ENCODE assay signal across 21 mouse cellular contexts in the genomic region with DNA sequence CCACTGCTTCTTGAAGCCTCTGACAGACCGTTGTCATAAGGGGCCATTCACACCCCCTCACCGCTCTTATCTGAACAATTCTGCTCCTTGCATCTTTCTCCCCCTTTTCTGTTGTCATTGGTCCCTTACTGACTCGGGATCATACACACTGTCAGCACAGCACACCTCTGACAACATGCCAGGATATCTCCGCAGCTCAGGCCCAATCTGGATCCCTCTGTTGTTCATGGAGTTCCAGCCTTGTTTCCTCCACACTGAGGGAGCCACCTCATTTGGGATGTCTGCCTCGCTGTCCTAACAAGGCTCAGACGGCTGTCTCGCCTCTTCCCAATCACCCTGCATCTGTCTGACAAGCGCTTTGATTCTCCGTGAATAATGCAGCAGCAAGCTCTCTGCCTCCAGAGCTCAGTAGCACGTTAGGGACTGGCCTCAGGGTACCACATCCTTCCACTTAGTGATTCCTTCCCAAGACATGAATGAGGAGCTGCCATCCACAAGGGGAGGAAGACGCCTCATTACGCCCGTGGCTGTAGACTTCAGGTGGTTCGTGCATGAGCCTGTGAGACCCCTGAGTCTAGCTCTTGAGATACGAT. TPM values are rescaled to one million over a fixed set of nuclear protein-coding genes. Genes with fewer than 3 reads are reported as not detected.
DNase-seq lines count a peak whose midpoint lies in the region; ATAC-seq and TF ChIP-seq lines count a peak whose summit lies in the region.
"Had no signal": no experiment of that assay in that cellular context is flagged by ENCODE, and none has a peak within 500 bp of the region (broad histone marks: within the 10 kb centered on the region; RNA-seq: fewer than 3 reads in every experiment).

No protein-coding gene starts in this region.

- no peak overlapping the region for H3K4me3 ChIP-seq in lung, embryonic 14.5 days (ENCODE audit: low read depth, low read length)
- no peak overlapping the region for H3K4me3 ChIP-seq in midbrain, embryonic 12.5 days
- H3K4me3 ChIP-seq in midbrain, embryonic 14.5 days (replicated peaks; ENCODE audit: low read depth, low read length) = no peak overlapping the region
- no peak overlapping the region for H3K4me3 ChIP-seq in kidney, embryonic 15.5 days (replicated peaks)
- H3K4me3 ChIP-seq: embryonic facial prominence, embryonic 10.5 days; erythroblast, embryonic 14.5 days; forebrain, embryonic 10.5 days; gastrocnemius, adult 2 months; heart, embryonic 12.5 days; hindbrain, embryonic 10.5 days had no signal

- no peaks in the 10 kb centered on the region for H3K4me1 ChIP-seq in lung, embryonic 14.5 days (ENCODE audit: insufficient read depth)
- H3K4me1 ChIP-seq in midbrain, embryonic 12.5 days = peaks cover 5% of the 10 kb centered on the region
- peaks cover 8% of the 10 kb centered on the region for H3K4me1 ChIP-seq in midbrain, embryonic 14.5 days (ENCODE audit: control insufficient read depth, insufficient read depth, low read length)
- H3K4me1 ChIP-seq in kidney, embryonic 15.5 days = no peaks in the 10 kb centered on the region
- H3K4me1 ChIP-seq: embryonic facial prominence, embryonic 10.5 days; heart, embryonic 12.5 days had no signal

- WGBS in lung, embryonic 14.5 days = 44% methylated on average over 15 of the region's 15 CpGs
- WGBS in midbrain, embryonic 12.5 days = 66% methylated on average over 15 of the region's 15 CpGs
- 51% methylated on average over 15 of the region's 15 CpGs for WGBS in midbrain, embryonic 14.5 days
- 72% methylated on average over 15 of the region's 15 CpGs for whole genome bisulfite sequencing in kidney, embryonic 15.5 days

- no peak overlapping the region for H3K9ac ChIP-seq in lung, embryonic 14.5 days
- no peak overlapping the region for H3K9ac ChIP-seq in midbrain, embryonic 12.5 days (replicated peaks)
- no peak overlapping the region for H3K9ac ChIP-seq in midbrain, embryonic 14.5 days (replicated peaks; ENCODE audit: low read length)
- no peak overlapping the region for H3K9ac ChIP-seq in kidney, embryonic 15.5 days
- H3K9ac ChIP-seq: heart, embryonic 12.5 days had no signal

- H3K4me2 ChIP-seq in lung, embryonic 14.5 days = no peak overlapping the region
- H3K4me2 ChIP-seq in midbrain, embryonic 12.5 days (replicated peaks) = no peak overlapping the region
- H3K4me2 ChIP-seq in midbrain, embryonic 14.5 days (ENCODE audit: low read length) = no peak overlapping the region
- no peak overlapping the region for H3K4me2 ChIP-seq in kidney, embryonic 15.5 days
- H3K4me2 ChIP-seq: heart, embryonic 12.5 days had no signal

- ATAC-seq in lung, embryonic 14.5 days (ENCODE audit: insufficient read depth) = no peak
- peak; percentile 54; the same call in 1 of the 2 replicates for ATAC-seq in midbrain, embryonic 12.5 days (ENCODE audit: low FRiP score, low read depth)
- peak; percentile 67; the same call in 1 of the 2 replicates for ATAC-seq in midbrain, embryonic 14.5 days (ENCODE audit: low FRiP score, low TSS enrichment)
- no peak for ATAC-seq in kidney, embryonic 15.5 days (replicated peaks; ENCODE audit: low FRiP score)
- ATAC-seq: forebrain, embryonic 14.5 days had no signal

- DNase-seq in lung, embryonic 14.5 days = peak; percentile 16
- DNase-seq in lung, postnatal 4 days = no peak
- peak; percentile 65 for DNase-seq in midbrain, embryonic 14.5 days
- peak; percentile 33 for DNase-seq in retina, embryonic 14.5 days (ENCODE audit: low spot score)
- DNase-seq in gastrocnemius, postnatal 4 days (ENCODE audit: low spot score in 2 of 2) = no peak
- DNase-seq: adrenal gland, adult 2 months; adrenal gland, postnatal 25 days; cerebellum, adult 2 months; cerebellum, postnatal 10 days; gastrocnemius, adult 2 months; gastrocnemius, postnatal 25 days; heart, adult 18-20 months had no signal

- H3K27me3 ChIP-seq in lung, embryonic 14.5 days (ENCODE audit: insufficient read depth, low read length) = no peaks in the 10 kb centered on the region
- 0 out of 2 replicates have a peak, but pooled peaks cover 6% of the 10 kb centered on the region for H3K27me3 ChIP-seq in midbrain, embryonic 12.5 days
- no peaks in the 10 kb centered on the region for H3K27me3 ChIP-seq in midbrain, embryonic 14.5 days (ENCODE audit: control insufficient read depth, insufficient read depth, low read length)
- no peaks in the 10 kb centered on the region for H3K27me3 ChIP-seq in kidney, embryonic 15.5 days

- no peak overlapping the region for H3K27ac ChIP-seq in lung, embryonic 14.5 days (ENCODE audit: low read depth)
- H3K27ac ChIP-seq in midbrain, embryonic 12.5 days (replicated peaks) = 0 out of 2 replicates have a peak overlapping the region, but pooled peaks have one; percentile 20
- peak overlapping the region; percentile 26; the same call in 1 of the 2 replicates for H3K27ac ChIP-seq in midbrain, embryonic 14.5 days (replicated peaks; ENCODE audit: low read depth, low read length)
- no peak overlapping the region for H3K27ac ChIP-seq in kidney, embryonic 15.5 days
- H3K27ac ChIP-seq: embryonic facial prominence, embryonic 10.5 days; forebrain, embryonic 10.5 days; gastrocnemius, adult 2 months; hindbrain, embryonic 10.5 days had no signal

- no peak for TF ChIP-seq CTCF in lung, embryonic 14.5 days (IDR thresholded peaks at IDR 0.05; ENCODE audit: low read depth)

- no peaks in the 10 kb centered on the region for H3K9me3 ChIP-seq in lung, embryonic 14.5 days (ENCODE audit: low read depth, low read length)
- no peaks in the 10 kb centered on the region for H3K9me3 ChIP-seq in midbrain, embryonic 12.5 days
- H3K9me3 ChIP-seq in midbrain, embryonic 14.5 days (ENCODE audit: control insufficient read depth, low read length) = no peaks in the 10 kb centered on the region
- no peaks in the 10 kb centered on the region for H3K9me3 ChIP-seq in kidney, embryonic 15.5 days (replicated peaks)
- H3K9me3 ChIP-seq: embryonic facial prominence, embryonic 10.5 days; forebrain, embryonic 10.5 days; heart, embryonic 12.5 days; hindbrain, embryonic 10.5 days had no signal

- H3K36me3 ChIP-seq in lung, embryonic 14.5 days (ENCODE audit: insufficient read depth) = no peaks in the 10 kb centered on the region
- no peaks in the 10 kb centered on the region for H3K36me3 ChIP-seq in midbrain, embryonic 12.5 days
- no peaks in the 10 kb centered on the region for H3K36me3 ChIP-seq in midbrain, embryonic 14.5 days (ENCODE audit: control insufficient read depth, insufficient read depth, low read length)
- no peaks in the 10 kb centered on the region for H3K36me3 ChIP-seq in kidney, embryonic 15.5 days
- H3K36me3 ChIP-seq: embryonic facial prominence, embryonic 10.5 days; forebrain, embryonic 10.5 days; heart, embryonic 12.5 days; hindbrain, embryonic 10.5 days had no signal

RNA-seq across cellular contexts. Expression of gene Cfap58, which starts 40.7 kb away (rescaled TPM):
- 0.14 TPM in 1 of 2 replicates, not detected in the other for polyA plus RNA-seq in lung, embryonic 14.5 days (2014; fragmentation: Nextera tagmentation; extraction: Ambion mirVana)
- 0.20 and 0.27 TPM in 2 replicates for polyA plus RNA-seq in midbrain, embryonic 12.5 days (2016; fragmentation: Nextera tagmentation; extraction: Ambion mirVana)
- 0.47 and 0.89 TPM in 2 replicates for polyA plus RNA-seq in midbrain, embryonic 14.5 days (2014; fragmentation: Nextera tagmentation; extraction: Ambion mirVana)
- 0.09 TPM in 1 of 2 replicates, not detected in the other for polyA plus RNA-seq in kidney, embryonic 15.5 days (2015; fragmentation: Nextera tagmentation; extraction: Ambion mirVana)
- not detected for total RNA-seq in gastrocnemius, postnatal 4 days (2021)
- total RNA-seq: adrenal gland, adult 2 months; adrenal gland, postnatal 25 days; ES-E14; gastrocnemius, adult 2 months; gastrocnemius, postnatal 25 days had no signal
- polyA plus RNA-seq: adrenal gland, adult 2 months; embryonic facial prominence, embryonic 10.5 days; erythroblast, embryonic 14.5 days; forebrain, embryonic 10.5 days; heart, embryonic 12.5 days had no signal

RNA-seq across cellular contexts. Expression of gene Itprip, which starts 59.1 kb away (rescaled TPM):
- polyA plus RNA-seq in lung, embryonic 14.5 days (2014; fragmentation: Nextera tagmentation; extraction: Ambion mirVana) = 14.7 and 15.2 TPM in 2 replicates
- polyA plus RNA-seq in midbrain, embryonic 12.5 days (2016; fragmentation: Nextera tagmentation; extraction: Ambion mirVana) = 16.3 and 18.9 TPM in 2 replicates
- 3.4 and 5.2 TPM in 2 replicates for polyA plus RNA-seq in midbrain, embryonic 14.5 days (2014; fragmentation: Nextera tagmentation; extraction: Ambion mirVana)
- 15.6 and 19.4 TPM in 2 replicates for polyA plus RNA-seq in kidney, embryonic 15.5 days (2015; fragmentation: Nextera tagmentation; extraction: Ambion mirVana)
- 1 to 10 TPM; 2.9 to 4.3 TPM for total RNA-seq in gastrocnemius, postnatal 4 days (2021)

RNA-seq across cellular contexts. Expression of gene Cfap43, which starts 59.1 kb away (rescaled TPM):
- polyA plus RNA-seq in lung, embryonic 14.5 days (2014; fragmentation: Nextera tagmentation; extraction: Ambion mirVana) = 0.14 and 0.15 TPM in 2 replicates
- polyA plus RNA-seq in midbrain, embryonic 12.5 days (2016; fragmentation: Nextera tagmentation; extraction: Ambion mirVana) = 0.13 and 0.14 TPM in 2 replicates
- 0.47 and 0.77 TPM in 2 replicates for polyA plus RNA-seq in midbrain, embryonic 14.5 days (2014; fragmentation: Nextera tagmentation; extraction: Ambion mirVana)
- polyA plus RNA-seq in kidney, embryonic 15.5 days (2015; fragmentation: Nextera tagmentation; extraction: Ambion mirVana) = 0.06 TPM in 2 replicates
- total RNA-seq in gastrocnemius, postnatal 4 days (2021) = under 1 TPM in 1 of 2 experiments, not detected in 1; 0.32 TPM
- total RNA-seq: adrenal gland, adult 2 months; adrenal gland, postnatal 25 days; gastrocnemius, postnatal 25 days had no signal
- polyA plus RNA-seq: adrenal gland, adult 2 months; erythroblast, embryonic 14.5 days had no signal

Comparison
In these comparisons a context has a peak if more than half of its experiments do, and no peak if none do; other contexts are left out.
1. DNase-seq: peak in lung, embryonic 14.5 days (single experiment), midbrain, embryonic 14.5 days (single experiment) and retina, embryonic 14.5 days (single experiment); none in lung, postnatal 4 days (0 of 2) and gastrocnemius, postnatal 4 days (0 of 2).
2. ATAC-seq: peak in midbrain, embryonic 12.5 days (single experiment) and midbrain, embryonic 14.5 days (single experiment); none in lung, embryonic 14.5 days (single experiment) and kidney, embryonic 15.5 days (single experiment).
3. H3K27ac ChIP-seq: peak in midbrain, embryonic 12.5 days (single experiment) and midbrain, embryonic 14.5 days (single experiment); none in lung, embryonic 14.5 days (single experiment) and kidney, embryonic 15.5 days (single experiment).